Mouse (Mus musculus): ENCODE data around the gene Mtmr12.

Mtmr12 gene

DNA sequence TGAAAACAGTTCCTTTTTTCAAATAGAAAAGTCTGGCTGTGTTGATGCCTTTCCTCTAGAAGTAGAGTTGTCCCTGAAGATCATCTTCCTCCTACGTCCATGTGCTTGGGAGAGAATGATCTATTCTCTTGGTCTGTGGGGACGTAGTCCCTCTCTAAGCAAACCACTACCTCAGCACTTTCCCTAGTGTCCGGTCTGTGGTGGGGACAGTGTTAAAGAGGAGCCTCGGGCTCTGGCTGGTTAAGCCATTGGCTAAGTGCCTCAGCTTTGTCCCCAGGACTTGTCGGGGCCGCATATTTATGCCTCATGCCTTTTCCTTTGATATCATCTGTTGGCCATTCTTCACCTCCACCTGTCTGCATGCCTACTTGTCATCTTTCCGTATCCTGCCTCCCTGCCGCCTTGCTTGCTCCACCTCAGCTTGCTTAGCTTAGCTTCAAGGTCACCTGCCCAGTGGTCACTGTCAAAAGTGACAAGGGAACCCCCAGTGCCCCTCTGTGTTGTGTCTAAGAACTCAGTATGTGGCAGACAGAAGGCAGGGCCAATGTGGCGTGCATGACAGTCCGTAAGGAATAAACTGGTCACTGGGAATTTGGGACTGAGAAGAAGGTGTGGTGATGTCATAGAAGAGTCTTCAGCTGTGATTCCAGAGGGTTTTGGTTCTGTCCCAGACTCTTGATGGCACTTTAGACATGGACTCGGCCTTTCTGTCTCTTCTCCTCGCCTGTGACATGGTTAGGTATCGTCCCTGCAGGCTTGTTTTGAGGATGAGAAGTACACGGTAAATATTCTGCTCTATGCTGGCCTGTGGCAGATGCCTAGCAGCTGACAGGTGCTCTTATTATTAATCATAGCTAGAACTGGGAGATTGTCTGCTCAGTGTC lies 9.9 kb downstream of the Mtmr12 start:
- 55% methylated on average over 14 of the region's 14 CpGs for whole genome bisulfite sequencing

GRCm38 (mm10) chr15:12215415-12215718 lies 10.5 kb downstream of the Mtmr12 start:
- 68% methylated on average over 5 of the region's 5 CpGs for WGBS

- WGBS, result 92% methylated on average over 8 of the region's 8 CpGs
These were observed 11.3 kb downstream of the Mtmr12 start for GRCm38 (mm10) chr15:12216119-12216518.

DNA sequence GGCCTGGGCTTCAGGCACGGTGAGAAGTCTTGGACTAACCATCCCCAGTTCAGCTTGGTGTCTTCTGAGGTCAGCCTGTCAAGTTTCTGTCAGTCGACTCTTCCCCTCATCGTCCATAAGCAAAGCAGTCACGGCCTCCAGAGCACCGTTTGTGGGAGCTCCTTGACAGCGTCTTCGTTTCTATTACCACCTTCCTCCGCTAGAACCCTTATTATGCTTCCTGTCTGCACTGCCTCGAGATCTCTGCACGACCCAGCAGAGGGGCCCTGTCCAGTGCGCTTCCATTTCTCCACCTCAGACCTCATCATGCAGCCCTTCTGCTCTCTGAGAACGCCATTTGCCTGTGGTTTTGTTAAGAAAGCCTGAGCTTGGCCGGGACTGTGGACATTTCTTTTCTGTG lies 12.0 kb downstream of the Mtmr12 start:
- WGBS, result 68% methylated on average over 13 of the region's 13 CpGs

DNA sequence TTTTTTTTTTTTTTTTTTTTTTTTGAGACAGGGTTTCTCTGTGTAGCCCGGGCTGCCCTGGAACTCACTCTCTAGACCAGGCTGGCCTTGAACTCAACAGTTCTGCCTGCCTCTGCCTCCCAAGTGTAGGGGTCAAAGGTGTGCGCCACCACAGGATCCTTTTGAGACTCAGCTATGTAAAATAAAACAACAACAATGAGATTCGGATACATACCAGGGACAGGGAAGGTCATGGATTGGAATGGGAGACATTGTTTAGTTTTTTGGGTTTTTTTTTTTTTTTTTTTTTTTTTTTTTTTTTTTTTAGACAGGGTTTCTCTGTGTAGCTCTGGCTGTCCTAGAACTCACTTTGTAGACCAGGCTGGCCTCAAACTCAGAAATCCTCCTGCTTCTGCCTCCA lies 12.5 kb downstream of the Mtmr12 start:
- 90% methylated on average over 3 of the region's 3 CpGs for WGBS

GRCm38 (mm10) chr15:12217849-12218248 lies 13.0 kb downstream of the Mtmr12 start:
- WGBS, result 46% methylated on average over 5 of the region's 5 CpGs

GRCm38 (mm10) chr15:12218583-12219382 lies 14.0 kb downstream of the Mtmr12 start:
- 93% methylated on average over 11 of the region's 11 CpGs for WGBS

- WGBS, result 89% methylated on average over 13 of the region's 13 CpGs
These were observed 16.3 kb downstream of the Mtmr12 start for GRCm38 (mm10) chr15:12221131-12221530.

GRCm38 (mm10) chr15:12222564-12223302 lies 17.9 kb downstream of the Mtmr12 start:
- WGBS, result 38% methylated on average over 8 of the region's 8 CpGs

GRCm38 (mm10) chr15:12223393-12223792 lies 18.6 kb downstream of the Mtmr12 start:
- 90% methylated on average over 6 of the region's 6 CpGs for WGBS

DNA sequence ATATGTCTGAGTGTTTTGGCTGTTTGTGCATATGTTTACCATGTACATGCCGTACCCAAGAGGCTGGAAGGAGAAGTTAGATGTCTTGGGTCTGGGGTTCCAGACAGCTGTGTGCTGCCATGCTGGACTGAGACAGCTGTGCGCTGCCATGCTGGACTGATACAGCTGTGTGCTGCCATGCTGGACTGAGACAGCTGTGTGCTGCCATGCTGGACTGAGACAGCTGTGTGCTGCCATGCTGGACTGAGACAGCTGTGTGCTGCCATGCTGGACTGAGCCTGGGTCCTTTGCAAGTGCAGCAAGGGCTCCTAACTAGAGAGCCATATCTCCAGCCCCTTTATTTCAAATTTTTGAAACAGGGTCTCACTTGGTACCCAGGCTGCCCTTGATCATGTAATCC lies 19.4 kb downstream of the Mtmr12 start:
- 93% methylated on average over 2 of the region's 2 CpGs for WGBS

- 69% methylated on average over 4 of the region's 4 CpGs for WGBS
These were observed 20.2 kb downstream of the Mtmr12 start for GRCm38 (mm10) chr15:12225062-12225461.

GRCm38 (mm10) chr15:12226908-12227307 lies 22.1 kb downstream of the Mtmr12 start:
- WGBS, result 96% methylated on average over 15 of the region's 15 CpGs

GRCm38 (mm10) chr15:12227355-12227754 lies 22.5 kb downstream of the Mtmr12 start:
- WGBS, result 65% methylated on average over 4 of the region's 4 CpGs

GRCm38 (mm10) chr15:12229603-12230242 lies 24.9 kb downstream of the Mtmr12 start:
- 61% methylated on average over 10 of the region's 10 CpGs for WGBS

DNA sequence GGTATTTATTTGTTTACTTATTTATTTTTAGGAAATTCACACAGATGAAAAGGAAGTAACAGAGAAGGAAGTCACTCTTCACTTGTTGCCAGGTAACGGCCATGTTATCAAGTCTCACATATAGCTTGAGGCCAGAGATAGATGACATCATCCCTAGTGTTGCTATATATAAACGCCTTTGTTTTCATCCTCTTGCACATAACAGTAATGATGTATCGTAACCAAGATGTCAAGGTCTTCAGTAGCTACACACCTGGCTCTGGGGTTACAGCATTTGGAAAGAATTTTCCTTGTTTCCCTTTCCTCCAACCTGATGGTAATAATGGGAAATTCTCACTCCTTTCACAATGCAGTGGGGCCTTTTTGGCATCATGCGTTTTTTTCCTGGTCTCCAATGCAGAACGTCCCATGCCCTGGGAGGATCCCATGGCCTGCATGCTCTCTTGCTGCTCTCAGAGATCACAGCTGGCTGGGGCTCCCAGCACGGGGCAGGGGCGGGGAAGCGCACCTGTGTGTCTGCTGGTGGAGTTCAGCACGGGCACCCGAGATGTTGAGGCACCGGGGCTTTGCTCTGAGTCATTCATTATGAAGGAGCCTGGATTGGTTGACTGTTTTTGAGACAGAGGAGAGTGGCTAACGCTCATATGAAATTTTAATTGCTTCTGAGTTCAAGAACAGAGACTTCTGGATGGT lies 25.6 kb downstream of the Mtmr12 start:
- 45% methylated on average over 12 of the region's 12 CpGs for WGBS

GRCm38 (mm10) chr15:12231462-12231861 lies 26.6 kb downstream of the Mtmr12 start:
- 86% methylated on average over 6 of the region's 6 CpGs for WGBS

DNA sequence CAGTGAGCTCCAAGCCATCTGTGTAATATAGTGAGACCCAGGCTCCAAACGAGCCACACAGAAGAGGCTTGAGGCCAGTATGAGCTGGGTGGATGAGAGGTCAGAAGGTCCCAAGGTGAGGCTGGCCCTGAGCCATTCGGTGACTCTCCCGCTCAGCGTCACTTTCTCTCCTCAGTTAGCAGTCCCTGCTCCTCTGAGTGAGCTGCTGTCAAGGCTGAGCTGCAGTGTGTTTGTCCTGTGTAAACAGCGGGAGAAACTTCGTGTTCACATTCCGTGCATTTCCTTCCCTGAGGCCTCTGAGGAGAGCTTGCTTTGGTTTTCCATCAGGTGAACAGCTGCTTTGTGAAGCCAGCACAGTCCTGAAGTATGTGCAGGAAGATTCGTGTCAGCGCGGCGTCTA lies 27.6 kb downstream of the Mtmr12 start:
- 58% methylated on average over 11 of the region's 11 CpGs for WGBS

DNA sequence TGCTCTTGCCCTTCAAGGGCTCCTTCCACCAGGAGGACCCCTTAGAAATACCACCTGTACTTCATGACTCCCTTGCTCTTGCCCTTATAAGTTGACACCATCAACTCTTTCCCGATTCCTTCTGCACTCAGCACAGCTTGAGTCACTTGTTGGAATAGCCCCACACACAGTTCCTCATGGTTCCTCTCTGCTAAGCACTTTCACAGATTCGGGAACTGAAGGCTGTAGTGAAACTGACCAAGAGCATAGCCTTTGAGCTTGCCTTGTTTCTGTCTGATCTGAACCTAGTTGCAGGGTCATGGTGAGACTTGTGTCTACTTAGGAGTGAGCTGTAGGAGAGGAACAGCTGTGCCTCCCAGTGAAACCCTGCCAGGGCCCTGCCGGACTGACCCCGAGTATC lies 28.2 kb downstream of the Mtmr12 start:
- WGBS, result 64% methylated on average over 4 of the region's 4 CpGs

DNA sequence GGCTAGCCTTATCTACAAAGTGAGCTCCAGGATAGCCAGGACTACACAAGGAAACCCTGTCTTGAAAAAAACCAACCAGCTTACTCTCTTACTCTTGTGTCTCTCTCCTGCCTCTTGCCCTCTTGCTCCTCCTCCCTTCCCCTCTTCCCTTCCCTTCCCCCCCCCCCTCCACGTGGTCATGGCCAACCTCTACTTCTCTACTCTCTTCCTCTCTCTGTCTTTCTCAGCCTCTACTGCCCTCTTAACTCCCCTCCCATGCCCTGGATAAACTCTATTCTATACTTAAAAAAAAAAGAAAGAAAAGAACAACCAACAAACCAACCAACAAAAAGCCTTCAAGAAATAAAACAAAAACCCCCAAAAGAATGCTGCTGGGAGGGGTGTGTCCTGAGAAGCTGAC lies 30.7 kb downstream of the Mtmr12 start:
- 11% methylated on average over 1 of the region's 1 CpGs for WGBS

DNA sequence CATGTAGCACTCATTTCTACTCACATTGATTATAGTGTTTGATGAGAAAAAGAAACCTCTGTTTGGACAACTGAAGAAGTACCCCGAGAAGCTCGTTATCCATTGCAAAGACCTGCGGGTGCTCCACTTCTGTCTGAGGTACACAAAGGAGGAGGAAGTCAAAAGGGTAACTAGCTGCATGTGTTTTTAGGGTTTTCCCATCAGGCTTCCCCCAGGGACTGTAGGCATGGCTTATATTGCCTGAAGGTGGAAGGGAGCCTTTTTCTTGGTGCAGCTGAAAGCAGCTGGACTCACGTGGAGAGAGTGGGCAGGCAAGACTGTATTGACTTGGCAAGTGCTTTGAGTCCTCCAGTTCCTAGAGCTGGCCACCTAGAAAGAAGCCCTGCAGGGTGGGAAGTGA lies 31.2 kb downstream of the Mtmr12 start:
- WGBS, result 49% methylated on average over 4 of the region's 4 CpGs

All from cerebral cortex, adult 2 months (tissue).